Mouse (Mus musculus): ENCODE results near the gene Lrrc41.
A peak's percentile ranks its signal among the peaks of the same experiment; 100 is the strongest.

Lrrc41 gene

GRCm38 (mm10) chr4:116143891-116144717 lies 69.0 kb downstream of the Lrrc41 start:
- peak; percentile 27 to 30 for DNase-seq (ENCODE audit: low read depth in 2 of 2, low spot score in 2 of 2)
